Mouse (Mus musculus): ENCODE measurements around the gene Atp13a3. TPM values are rescaled to one million over a fixed set of nuclear protein-coding genes. Genes with fewer than 3 reads are reported as not detected.

Gene Atp13a3
- polyA plus RNA-seq, 1 experiment, result 29.5 TPM

DNA sequence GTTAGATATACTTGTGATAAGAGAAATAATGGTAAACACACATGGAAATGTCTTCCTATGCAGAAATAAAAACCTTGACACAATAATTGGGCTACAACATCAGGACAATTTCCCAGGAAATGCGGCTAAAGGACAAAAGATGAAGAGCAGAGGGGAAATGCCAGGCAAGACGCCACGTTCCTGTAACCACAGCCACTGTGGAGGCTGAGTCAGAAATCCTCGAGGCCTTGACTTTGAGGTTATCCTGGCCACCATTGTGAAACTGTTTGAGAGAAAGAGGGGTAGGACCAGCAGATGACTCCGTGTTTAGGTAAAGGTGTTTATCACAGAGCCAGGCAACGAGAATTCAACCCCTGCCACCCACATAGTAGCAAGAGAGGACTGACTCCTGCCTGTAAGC, 33.6 kb upstream of the Atp13a3 start:
- no peak overlapping the region for H3K4me3 ChIP-seq (ENCODE audit: insufficient read depth, low read length)
- H3K4me1 ChIP-seq (ENCODE audit: control insufficient read depth, insufficient read depth, low read length), result no peaks in the 10 kb centered on the region
- no peak overlapping the region for H3K27ac ChIP-seq (ENCODE audit: insufficient read depth, low read length)
- TF ChIP-seq CTCF (IDR thresholded peaks at IDR 0.05; ENCODE audit: extremely low read depth, insufficient read depth, low read length) (no peak), POLR2A (IDR thresholded peaks at IDR 0.05; ENCODE audit: extremely low read depth, insufficient read depth, low read length) (no peak)

DNA sequence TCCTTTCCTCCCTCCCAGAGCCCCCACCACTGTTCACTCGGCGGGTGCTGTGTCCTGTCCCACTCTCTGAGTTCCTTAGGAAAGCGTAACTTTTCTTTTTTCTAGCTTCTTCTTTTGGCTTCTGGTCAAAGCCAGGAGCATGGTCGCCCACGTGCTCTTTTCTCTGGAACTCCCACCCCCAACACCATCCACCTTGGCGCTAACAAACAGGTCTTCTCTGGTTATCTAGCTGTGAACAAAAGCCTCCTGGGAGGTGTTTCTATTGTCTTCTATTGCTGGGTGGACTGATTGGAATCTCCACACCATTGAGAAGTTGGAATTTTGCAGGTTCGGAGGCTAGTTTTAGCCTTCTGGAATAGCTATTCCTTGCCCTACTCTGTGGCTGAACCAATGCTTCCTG, 30.5 kb upstream of the Atp13a3 start:
- Histone ChIP-seq H3K4me1 (ENCODE audit: control insufficient read depth, insufficient read depth, low read length) (no peaks in the 10 kb centered on the region), H3K4me3 (ENCODE audit: insufficient read depth, low read length) (no peak overlapping the region)
- TF ChIP-seq POLR2A (IDR thresholded peaks at IDR 0.05; ENCODE audit: extremely low read depth, insufficient read depth, low read length) (no peak), CTCF (IDR thresholded peaks at IDR 0.05; ENCODE audit: extremely low read depth, insufficient read depth, low read length) (no peak)

DNA sequence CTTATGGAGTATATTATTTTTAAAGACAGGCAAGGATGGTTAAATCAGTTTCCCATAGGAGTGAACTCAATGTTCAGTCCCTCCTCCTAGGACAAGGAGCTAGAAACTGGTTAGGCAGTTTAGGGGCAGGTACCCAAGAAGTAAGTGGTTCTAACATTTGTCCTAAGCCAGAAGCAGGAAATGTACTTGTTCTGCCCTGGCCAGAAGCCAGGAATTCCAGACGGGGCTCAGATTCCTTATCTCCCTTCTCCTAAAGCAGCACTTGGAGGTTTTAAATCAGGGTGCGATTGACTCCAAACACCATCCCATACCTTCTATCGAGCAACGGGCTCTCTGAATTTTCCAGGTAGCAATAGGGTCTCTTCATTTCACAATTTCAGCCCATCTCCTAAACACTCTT, 29.6 kb upstream of the Atp13a3 start:
- no peak overlapping the region for H3K27ac ChIP-seq (ENCODE audit: insufficient read depth, low read length)
- no peaks in the 10 kb centered on the region for H3K4me1 ChIP-seq (ENCODE audit: control insufficient read depth, insufficient read depth, low read length)
- H3K4me3 ChIP-seq (ENCODE audit: insufficient read depth, low read length), result no peak overlapping the region
- no peak for TF ChIP-seq POLR2A (IDR thresholded peaks at IDR 0.05; ENCODE audit: extremely low read depth, insufficient read depth, low read length)
- TF ChIP-seq CTCF (IDR thresholded peaks at IDR 0.05; ENCODE audit: extremely low read depth, insufficient read depth, low read length), result no peak

More for the DNA sequence above, 30.5 kb upstream of the Atp13a3 start:
- no peak overlapping the region for H3K27ac ChIP-seq (ENCODE audit: insufficient read depth, low read length)

DNA sequence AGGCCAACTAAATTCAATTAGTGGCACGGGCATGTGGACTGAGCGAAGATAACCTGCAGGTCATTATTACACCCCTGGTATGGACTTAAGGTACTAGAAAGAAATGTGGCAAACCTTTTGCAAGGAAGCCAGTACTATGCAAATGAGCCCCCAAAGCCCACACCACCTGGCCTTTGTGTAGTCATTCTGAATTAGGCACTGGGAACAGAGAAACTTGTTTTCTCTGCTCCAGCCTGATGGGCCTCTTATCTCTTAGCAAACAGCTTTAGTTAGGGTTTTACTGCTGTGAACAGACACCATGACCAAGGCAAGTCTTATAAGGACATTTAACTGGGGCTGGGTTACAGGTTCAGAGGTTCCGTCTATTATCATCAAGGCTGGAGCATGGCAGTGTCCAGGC, 27.4 kb upstream of the Atp13a3 start:
- no peak overlapping the region for H3K4me3 ChIP-seq (ENCODE audit: insufficient read depth, low read length)
- no peaks in the 10 kb centered on the region for H3K4me1 ChIP-seq (ENCODE audit: control insufficient read depth, insufficient read depth, low read length)
- TF ChIP-seq CTCF (IDR thresholded peaks at IDR 0.05; ENCODE audit: extremely low read depth, insufficient read depth, low read length) (no peak), POLR2A (IDR thresholded peaks at IDR 0.05; ENCODE audit: extremely low read depth, insufficient read depth, low read length) (no peak)
- H3K27ac ChIP-seq (ENCODE audit: insufficient read depth, low read length), result no peak overlapping the region

DNA sequence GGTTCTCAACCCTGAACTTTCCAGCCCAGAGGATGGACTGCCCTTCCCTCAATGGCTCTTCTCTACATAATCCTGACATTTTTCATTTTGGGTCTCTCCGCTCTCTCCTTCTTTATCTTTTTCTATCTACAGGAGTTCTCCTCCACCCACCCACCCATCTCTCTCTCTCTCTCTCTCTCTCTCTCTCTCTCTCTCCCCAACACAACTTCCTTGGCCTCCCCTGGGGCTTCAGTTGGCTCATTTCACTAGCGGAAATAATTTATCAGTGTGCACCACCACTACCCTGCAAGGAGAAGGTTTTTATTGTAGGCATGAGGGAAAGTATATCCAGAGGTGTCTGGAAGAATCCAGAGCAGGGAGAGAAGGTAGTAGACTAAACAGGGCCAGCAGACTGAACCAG, 26.3 kb upstream of the Atp13a3 start:
- Histone ChIP-seq H3K27ac (ENCODE audit: insufficient read depth, low read length) (no peak overlapping the region), H3K4me1 (ENCODE audit: control insufficient read depth, insufficient read depth, low read length) (no peaks in the 10 kb centered on the region), H3K4me3 (ENCODE audit: insufficient read depth, low read length) (no peak overlapping the region)
- TF ChIP-seq POLR2A (IDR thresholded peaks at IDR 0.05; ENCODE audit: extremely low read depth, insufficient read depth, low read length) (no peak), CTCF (IDR thresholded peaks at IDR 0.05; ENCODE audit: extremely low read depth, insufficient read depth, low read length) (no peak)

DNA sequence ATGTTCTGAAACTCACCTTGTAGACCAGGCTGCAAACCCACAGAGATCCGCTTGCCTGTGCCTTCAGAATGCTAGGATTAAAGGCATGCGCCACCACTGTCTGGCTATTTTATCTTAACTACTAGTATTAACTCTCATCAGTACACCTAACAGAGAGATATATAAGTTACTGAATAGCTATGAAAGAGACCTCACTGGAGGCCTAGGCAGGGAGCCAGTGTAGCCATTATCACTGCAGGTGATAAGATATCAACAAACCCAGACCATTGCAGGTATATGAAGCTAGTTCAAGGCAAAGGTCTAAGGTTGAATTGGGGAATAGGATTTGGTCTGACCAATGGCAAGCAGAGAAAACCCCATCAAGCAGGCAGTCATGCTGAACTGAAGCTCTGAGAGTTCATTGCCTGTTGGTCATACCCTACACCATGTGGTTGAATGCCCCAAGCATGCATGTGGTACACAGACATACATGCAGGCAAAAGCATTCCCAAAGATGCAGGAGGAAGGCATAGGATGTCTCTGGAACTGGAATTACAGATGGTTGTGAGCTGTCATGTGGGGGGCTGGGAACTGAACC, 24.8 kb upstream of the Atp13a3 start:
- TF ChIP-seq CTCF (IDR thresholded peaks at IDR 0.05; ENCODE audit: extremely low read depth, insufficient read depth, low read length), result no peak
- TF ChIP-seq POLR2A (IDR thresholded peaks at IDR 0.05; ENCODE audit: extremely low read depth, insufficient read depth, low read length), result no peak
- Histone ChIP-seq H3K27ac (ENCODE audit: insufficient read depth, low read length) (no peak overlapping the region), H3K4me3 (ENCODE audit: insufficient read depth, low read length) (no peak overlapping the region), H3K4me1 (ENCODE audit: control insufficient read depth, insufficient read depth, low read length) (no peaks in the 10 kb centered on the region)

DNA sequence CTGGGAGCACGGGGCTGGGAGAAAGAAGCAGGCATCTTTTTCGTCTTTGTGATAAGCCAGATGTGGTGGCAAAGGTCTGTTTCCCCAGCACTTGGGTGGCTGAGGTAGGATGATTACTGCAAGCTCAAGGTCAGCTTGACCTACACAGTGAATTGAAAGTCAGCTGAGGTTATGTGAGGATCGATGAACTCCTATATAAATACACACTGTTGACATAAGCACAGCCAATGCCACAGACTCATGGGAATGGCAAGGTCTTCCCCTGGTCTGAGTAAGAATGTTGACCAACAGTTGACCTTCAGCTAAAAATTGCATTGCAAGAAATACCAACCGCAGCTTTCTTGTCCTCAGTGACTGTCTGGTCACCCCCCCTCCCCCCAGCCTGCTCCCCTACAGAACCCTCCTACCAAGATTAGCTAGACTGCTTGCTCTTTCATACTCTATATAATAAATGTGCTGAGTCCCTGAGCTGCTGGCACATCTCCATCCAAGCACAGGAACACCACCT, 23.0 kb upstream of the Atp13a3 start:
- H3K4me3 ChIP-seq (ENCODE audit: insufficient read depth, low read length), result no peak overlapping the region
- TF ChIP-seq POLR2A (IDR thresholded peaks at IDR 0.05; ENCODE audit: extremely low read depth, insufficient read depth, low read length) (no peak), CTCF (IDR thresholded peaks at IDR 0.05; ENCODE audit: extremely low read depth, insufficient read depth, low read length) (no peak)
- H3K27ac ChIP-seq (ENCODE audit: insufficient read depth, low read length), result no peak overlapping the region
- H3K4me1 ChIP-seq (ENCODE audit: control insufficient read depth, insufficient read depth, low read length), result no peaks in the 10 kb centered on the region

DNA sequence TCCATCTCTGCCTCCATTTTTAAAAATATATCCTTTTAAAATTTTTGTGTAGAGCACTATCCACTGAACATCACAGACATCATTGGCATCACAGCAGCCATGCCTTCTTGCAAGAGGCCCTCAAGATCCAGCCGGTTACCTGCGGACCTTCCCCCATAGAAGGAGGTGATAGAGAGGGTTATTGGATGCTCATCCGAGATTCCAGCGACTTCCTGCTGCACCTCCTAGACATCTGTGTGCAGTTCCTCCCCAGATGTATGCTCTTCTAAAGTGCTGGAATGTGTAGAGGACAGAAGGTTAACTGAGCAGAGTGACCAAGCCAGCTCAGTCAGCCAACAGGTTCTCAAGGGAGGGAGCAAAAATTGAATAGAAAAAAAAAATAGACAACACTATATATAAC, 21.7 kb upstream of the Atp13a3 start:
- TF ChIP-seq CTCF (IDR thresholded peaks at IDR 0.05; ENCODE audit: extremely low read depth, insufficient read depth, low read length) (no peak), POLR2A (IDR thresholded peaks at IDR 0.05; ENCODE audit: extremely low read depth, insufficient read depth, low read length) (no peak)
- no peak overlapping the region for H3K4me3 ChIP-seq (ENCODE audit: insufficient read depth, low read length)
- no peak overlapping the region for H3K27ac ChIP-seq (ENCODE audit: insufficient read depth, low read length)
- no peaks in the 10 kb centered on the region for H3K4me1 ChIP-seq (ENCODE audit: control insufficient read depth, insufficient read depth, low read length)

DNA sequence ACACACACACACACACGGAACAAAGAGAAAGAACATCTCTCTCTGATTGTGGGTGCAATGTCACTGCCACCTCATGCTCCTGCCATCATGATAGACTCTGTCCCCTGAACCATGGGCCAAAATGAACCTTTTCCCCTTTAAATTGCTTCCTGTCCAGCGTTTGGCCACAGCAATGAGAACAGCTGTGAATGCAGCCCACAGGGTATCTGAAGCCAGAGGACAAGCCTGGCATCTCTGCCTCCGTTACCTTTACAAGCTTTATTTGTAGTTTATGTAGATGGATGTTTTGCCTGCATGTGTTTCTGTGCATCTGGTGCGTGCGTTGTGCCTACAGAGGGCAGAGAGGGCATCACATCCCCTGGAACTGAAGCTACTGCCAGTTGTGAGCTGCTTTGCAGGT, 21.2 kb upstream of the Atp13a3 start:
- TF ChIP-seq POLR2A (IDR thresholded peaks at IDR 0.05; ENCODE audit: extremely low read depth, insufficient read depth, low read length) (no peak), CTCF (IDR thresholded peaks at IDR 0.05; ENCODE audit: extremely low read depth, insufficient read depth, low read length) (no peak)
- Histone ChIP-seq H3K4me3 (ENCODE audit: insufficient read depth, low read length) (no peak overlapping the region), H3K27ac (ENCODE audit: insufficient read depth, low read length) (no peak overlapping the region), H3K4me1 (ENCODE audit: control insufficient read depth, insufficient read depth, low read length) (no peaks in the 10 kb centered on the region)

DNA sequence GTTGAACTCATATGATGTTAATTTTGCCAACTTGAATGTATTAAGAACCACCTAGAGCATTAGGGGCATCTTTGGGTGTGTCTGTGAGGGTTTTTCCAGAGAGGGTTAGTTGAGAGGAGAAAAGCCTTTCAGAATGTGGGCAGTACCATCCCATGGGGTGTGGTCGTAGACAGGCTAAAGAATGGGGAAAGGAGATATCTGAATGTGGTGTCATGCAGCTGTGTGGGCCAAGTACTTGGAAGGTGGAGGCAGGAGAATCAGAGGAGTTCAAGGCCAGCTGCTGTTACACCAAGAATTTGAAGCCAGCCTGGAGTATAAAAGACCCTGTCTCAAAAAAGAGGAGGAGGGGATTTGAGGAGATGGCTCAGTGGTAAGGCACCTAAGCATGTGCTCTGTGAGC, 20.2 kb upstream of the Atp13a3 start:
- Histone ChIP-seq H3K4me3 (ENCODE audit: insufficient read depth, low read length) (no peak overlapping the region), H3K27ac (ENCODE audit: insufficient read depth, low read length) (no peak overlapping the region), H3K4me1 (ENCODE audit: control insufficient read depth, insufficient read depth, low read length) (no peaks in the 10 kb centered on the region)
- TF ChIP-seq CTCF (IDR thresholded peaks at IDR 0.05; ENCODE audit: extremely low read depth, insufficient read depth, low read length) (no peak), POLR2A (IDR thresholded peaks at IDR 0.05; ENCODE audit: extremely low read depth, insufficient read depth, low read length) (no peak)
